Mouse (Mus musculus) intestine, embryonic 16.5 days (tissue): Measurements from ENCODE around the gene Gps2. TPM values are rescaled to one million over a fixed set of nuclear protein-coding genes. Genes with fewer than 3 reads are reported as not detected.
"Not testable (repeated sequence)": the region's sequence is repeated elsewhere in the genome, so short reads cannot be mapped to it uniquely, and the experiment has no call there.

ENCODE experiments used
- ATAC-seq: fragments of 200-750 bp; cut with Nextera tagmentation; 2 replicates; pipeline ENCODE4 v1.8.0; 2017; ENCODE audit warnings: moderate TSS enrichment, moderate library complexity
- H3K27ac ChIP-seq: fragments of 300-500 bp; sonication (generic); 2 replicates; pipeline ENCODE4 v1.5.1; 2014; ENCODE audit warnings: mild to moderate bottlenecking, low read length
- H3K27me3 ChIP-seq: fragments of 300-500 bp; sonication (generic); replicated peaks from 2 replicates; pipeline ENCODE4 v1.6.1; 2014; ENCODE audit warnings: low read length, control low read depth, mixed read lengths; ENCODE audit not compliant: control insufficient read depth, insufficient read depth
- H3K36me3 ChIP-seq: fragments of 300-500 bp; sonication (generic); 2 replicates; pipeline ENCODE4 v1.6.1; 2014; ENCODE audit warnings: low read length, control low read depth; ENCODE audit not compliant: control insufficient read depth, insufficient read depth
- H3K4me1 ChIP-seq: fragments of 300-500 bp; sonication (generic); 2 replicates; pipeline ENCODE4 v1.6.1; 2014; ENCODE audit warnings: low read length, control low read depth, mixed read lengths; ENCODE audit not compliant: control insufficient read depth, insufficient read depth
- H3K4me2 ChIP-seq: fragments of 300-500 bp; sonication (generic); 2 replicates; pipeline ENCODE4 v1.6.1; 2014; ENCODE audit warnings: low read depth, low read length, control low read depth
- H3K4me3 ChIP-seq: fragments of 300-500 bp; sonication (generic); 2 replicates; pipeline ENCODE4 v1.5.1; 2014; ENCODE audit warnings: mild to moderate bottlenecking, low read length
- H3K9ac ChIP-seq: fragments of 300-500 bp; sonication (generic); 2 replicates; pipeline ENCODE4 v1.6.1; 2014; ENCODE audit warnings: low read depth, low read length
- H3K9me3 ChIP-seq: fragments of 300-500 bp; sonication (generic); 2 replicates; pipeline ENCODE4 v1.6.1; 2016; ENCODE audit warnings: low read length, control low read depth; ENCODE audit not compliant: control insufficient read depth
- WGBS: fragments of 180-500 bp; shearing (Covaris S2); extraction: QIAGEN DNeasy Blood & Tissue Kit; methylation state at CpG from one replicate; pipeline ENCODE4 v1.1.7; 2014; 5-methylcytosine and 5-hydroxymethylcytosine counted together
- polyA plus RNA-seq: library from polyadenylated mRNA; unstranded; fragments of >200 nt; fragmentation: Nextera tagmentation; extraction: Ambion mirVana; gene quantifications from 2 replicates; pipeline ENCODE4 v1.2.1, GENCODE M21; 2015

Gene Gps2
- polyA plus RNA-seq, 1 experiment from 2014 or later: 63.8 TPM

DNA sequence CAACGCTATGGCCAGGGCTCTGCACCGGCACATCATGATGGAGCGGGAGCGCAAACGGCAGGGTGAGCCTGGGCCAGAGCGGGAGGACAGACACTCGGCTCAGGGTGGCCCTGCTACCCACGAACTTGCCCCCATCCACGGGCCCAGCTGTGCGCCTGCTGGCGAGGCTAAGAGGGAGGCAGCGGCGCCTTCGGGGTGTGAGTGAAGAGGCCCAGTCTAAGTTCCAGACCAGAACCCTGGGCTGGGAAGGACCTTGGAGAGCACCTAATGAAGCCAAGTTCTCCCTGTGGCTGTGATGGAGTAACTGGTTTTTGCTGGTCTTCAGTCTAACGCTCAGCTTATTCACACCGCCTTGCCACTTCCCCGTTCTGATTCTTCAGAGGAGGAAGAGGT lies 680 bp downstream of the Gps2 start:
- peaks cover 40% of the 10 kb centered on the region for H3K36me3 ChIP-seq
- peaks cover 30% of the 10 kb centered on the region for H3K4me1 ChIP-seq
- H3K27ac ChIP-seq: peak overlapping the region; percentile 84
- H3K9me3 ChIP-seq: no peaks in the 10 kb centered on the region
- H3K4me2 ChIP-seq: peak overlapping the region; percentile 94
- no peaks in the 10 kb centered on the region for H3K27me3 ChIP-seq
- H3K4me3 ChIP-seq: peak overlapping the region; percentile 79
- ATAC-seq: no peak; the same call in 1 of the 2 replicates
- under 1% methylated on average over 17 of the region's 17 CpGs for WGBS
- peak overlapping the region; percentile 91 for H3K9ac ChIP-seq

DNA sequence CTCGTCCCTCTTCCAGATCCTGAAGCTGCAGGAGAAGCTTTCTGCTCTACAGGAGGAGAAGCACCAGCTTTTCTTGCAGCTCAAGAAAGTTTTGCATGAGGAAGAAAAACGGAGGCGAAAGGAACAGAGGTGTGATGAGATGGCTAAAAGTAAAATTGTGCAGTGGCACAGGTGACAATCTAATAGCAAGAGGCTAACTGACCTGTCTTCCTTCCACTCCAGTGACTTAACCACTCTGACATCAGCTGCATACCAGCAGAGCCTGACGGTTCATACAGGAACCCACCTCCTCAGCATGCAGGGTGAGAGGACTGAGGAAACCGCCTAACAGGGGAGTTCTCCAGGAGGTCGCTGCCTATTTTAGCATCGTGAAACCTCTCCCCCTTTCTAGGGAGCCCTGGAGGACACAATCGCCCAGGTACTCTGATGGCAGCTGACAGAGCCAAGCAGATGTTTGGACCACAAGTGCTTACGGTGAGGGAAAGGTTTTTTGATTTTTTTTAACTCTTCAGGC lies 1.3 kb downstream of the Gps2 start:
- no peak overlapping the region for H3K9ac ChIP-seq
- peaks cover 34% of the 10 kb centered on the region for H3K36me3 ChIP-seq
- 39% methylated on average over 9 of the region's 9 CpGs for WGBS
- no peak for ATAC-seq
- H3K27me3 ChIP-seq: no peaks in the 10 kb centered on the region
- peak overlapping the region; percentile 79 for H3K4me3 ChIP-seq
- H3K4me2 ChIP-seq: peak overlapping the region; percentile 94
- H3K4me1 ChIP-seq: peaks cover 34% of the 10 kb centered on the region
- H3K27ac ChIP-seq: no peak overlapping the region; the same call in 1 of the 2 replicates
- H3K9me3 ChIP-seq: no peaks in the 10 kb centered on the region

DNA sequence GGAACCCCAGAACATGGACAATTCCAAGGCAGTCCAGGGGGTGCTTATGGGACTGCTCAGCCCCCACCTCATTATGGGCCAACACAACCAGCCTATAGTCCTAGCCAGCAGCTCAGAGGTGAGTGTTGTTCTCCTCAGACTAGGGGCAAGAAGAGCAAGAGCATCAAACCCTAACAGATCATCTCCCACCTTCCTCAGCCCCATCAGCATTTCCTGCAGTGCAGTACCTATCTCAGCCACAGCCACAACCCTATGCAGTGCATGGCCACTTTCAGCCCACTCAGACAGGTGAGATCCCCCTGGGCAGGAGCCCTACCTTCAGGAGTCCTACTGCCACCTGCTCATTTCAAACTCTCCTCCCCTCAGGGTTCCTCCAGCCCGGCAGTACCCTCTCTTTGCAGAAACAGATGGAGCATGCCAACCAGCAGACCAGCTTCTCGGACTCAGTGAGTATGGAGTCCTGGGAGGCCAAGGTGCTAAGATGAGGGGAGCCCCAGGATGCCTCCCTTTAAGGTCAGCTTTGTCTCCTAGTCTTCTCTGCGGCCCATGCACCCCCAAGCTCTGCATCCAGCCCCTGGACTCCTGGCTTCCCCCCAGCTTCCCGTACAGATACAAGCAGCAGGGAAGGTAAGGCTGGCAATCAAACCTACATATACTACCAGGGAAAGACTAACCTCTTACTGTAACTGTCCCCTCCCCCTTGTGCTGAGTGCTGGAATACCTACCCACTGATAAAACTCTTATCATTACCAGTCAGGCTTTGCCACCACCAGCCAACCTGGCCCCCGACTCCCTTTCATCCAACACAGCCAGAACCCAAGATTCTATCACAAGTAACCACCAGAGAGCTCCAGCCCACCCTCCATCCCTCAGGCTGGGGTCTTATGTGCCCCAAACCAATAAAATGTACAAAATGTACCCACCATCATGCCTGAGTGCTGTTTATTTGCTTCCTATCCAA lies 2.3 kb downstream of the Gps2 start:
- H3K4me1 ChIP-seq: peaks cover 34% of the 10 kb centered on the region
- H3K9me3 ChIP-seq: no peaks in the 10 kb centered on the region
- ATAC-seq: no peak
- H3K36me3 ChIP-seq: peaks cover 27% of the 10 kb centered on the region
- H3K27me3 ChIP-seq: no peaks in the 10 kb centered on the region
- WGBS: 66% methylated on average over 5 of the region's 5 CpGs
- H3K27ac ChIP-seq: no peak overlapping the region
- 0 out of 2 replicates have a peak overlapping the region, but pooled peaks have one; percentile 3 for H3K4me2 ChIP-seq
- H3K4me3 ChIP-seq: no peak overlapping the region
- H3K9ac ChIP-seq: peak overlapping the region; percentile 33

DNA sequence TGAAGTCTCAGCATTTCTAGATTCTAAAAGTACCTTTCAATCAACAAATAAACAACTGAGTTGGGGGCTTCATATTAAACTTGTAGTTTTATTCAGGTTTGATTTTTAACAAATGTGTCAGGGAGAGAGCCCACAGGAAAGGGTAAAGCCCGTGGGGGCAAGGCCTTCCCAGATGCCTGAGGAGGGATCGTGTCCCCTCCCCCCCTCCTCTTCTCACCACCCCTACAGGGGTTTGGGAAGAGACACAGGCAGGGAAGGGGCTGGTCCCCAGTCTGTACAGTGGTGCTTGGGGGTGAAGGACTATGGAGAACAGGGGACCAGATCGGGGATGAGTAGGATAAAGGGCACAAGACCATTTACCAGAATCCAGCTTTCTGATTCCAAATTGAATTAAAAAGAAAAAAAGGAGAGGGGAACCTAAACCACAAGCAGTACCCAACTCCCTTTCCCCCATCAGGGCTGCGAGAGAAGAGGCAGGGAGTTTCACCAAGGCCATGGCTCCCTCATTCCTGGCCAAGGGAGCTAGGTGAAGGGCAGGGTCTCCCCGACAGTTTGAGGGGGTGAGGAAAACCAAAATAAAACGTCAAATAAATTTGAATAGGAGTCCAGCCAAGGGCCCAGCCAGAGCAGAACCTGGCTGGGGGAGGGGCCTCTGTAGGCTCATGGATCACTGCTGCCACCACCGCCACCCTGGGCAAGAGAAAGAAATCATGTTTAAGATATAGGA lies 3.1 kb downstream of the Gps2 start:
- H3K4me3 ChIP-seq, ATAC-seq, H3K4me2 ChIP-seq, H3K9me3 ChIP-seq, H3K9ac ChIP-seq, H3K27ac ChIP-seq, H3K27me3 ChIP-seq: not testable (repeated sequence)
- H3K36me3 ChIP-seq: peaks cover 18% of the 10 kb centered on the region
- 64% methylated on average over 7 of the region's 7 CpGs for WGBS
- peaks cover 34% of the 10 kb centered on the region for H3K4me1 ChIP-seq

DNA sequence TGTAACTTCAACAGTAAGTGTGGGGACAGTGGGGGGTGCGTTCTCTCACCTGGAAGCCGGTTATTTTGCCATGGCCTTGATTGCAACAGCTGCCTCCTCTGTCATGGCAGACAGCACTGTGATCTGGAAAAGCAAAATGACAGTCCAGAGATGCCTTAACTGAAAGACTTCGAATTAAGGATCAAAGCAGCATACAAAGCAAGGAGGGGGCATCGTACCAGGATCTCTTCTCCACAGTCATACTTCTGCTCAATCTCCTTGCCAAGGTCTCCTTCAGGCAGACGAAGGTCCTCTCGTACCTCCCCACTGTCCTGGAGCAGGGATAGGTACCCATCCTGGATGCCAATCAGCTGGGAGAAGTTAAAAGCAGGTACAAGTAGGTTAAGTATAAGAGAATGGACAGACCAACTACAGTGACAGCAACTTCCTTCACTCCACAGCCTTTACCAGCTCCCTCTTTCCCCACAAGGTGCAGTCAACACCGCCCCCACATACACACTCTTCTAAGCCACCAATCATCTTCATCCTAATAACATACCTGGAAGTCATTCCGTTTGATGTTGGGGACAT lies 3.8 kb downstream of the Gps2 start:
- ATAC-seq: no peak
- Histone ChIP-seq H3K27ac (no peak overlapping the region), H3K36me3 (peaks cover 15% of the 10 kb centered on the region), H3K4me2 (no peak overlapping the region), H3K9me3 (no peaks in the 10 kb centered on the region), H3K27me3 (no peaks in the 10 kb centered on the region), H3K4me3 (no peak overlapping the region), H3K4me1 (peaks cover 34% of the 10 kb centered on the region), H3K9ac (no peak overlapping the region)
- WGBS: 85% methylated on average over 8 of the region's 8 CpGs

DNA sequence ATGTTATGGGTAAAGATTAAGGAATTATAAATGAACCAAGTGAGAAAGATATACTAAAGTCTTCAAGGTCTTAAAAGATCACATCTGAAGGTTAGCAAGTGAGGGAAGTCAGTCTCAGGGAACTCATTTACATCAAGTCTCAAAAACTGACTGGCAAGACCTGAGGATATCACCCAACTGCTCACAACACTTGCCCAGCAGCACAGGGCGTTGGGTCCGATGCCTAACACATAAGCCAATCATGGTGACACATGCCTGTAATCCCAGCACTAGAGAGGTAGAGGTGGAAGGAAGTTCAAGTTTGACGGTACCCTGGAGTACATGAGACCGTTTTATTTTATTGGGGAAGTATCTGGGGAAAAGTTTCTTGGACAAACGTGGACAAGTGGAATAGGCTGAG lies 4.4 kb downstream of the Gps2 start:
- no peaks in the 10 kb centered on the region for H3K27me3 ChIP-seq
- no peak overlapping the region for H3K9ac ChIP-seq
- WGBS: 82% methylated on average over 5 of the region's 5 CpGs
- H3K36me3 ChIP-seq: peaks cover 14% of the 10 kb centered on the region
- H3K4me1 ChIP-seq: peaks cover 35% of the 10 kb centered on the region
- H3K4me3 ChIP-seq: no peak overlapping the region
- H3K4me2 ChIP-seq: no peak overlapping the region
- no peak for ATAC-seq
- H3K9me3 ChIP-seq: no peaks in the 10 kb centered on the region
- H3K27ac ChIP-seq: no peak overlapping the region

DNA sequence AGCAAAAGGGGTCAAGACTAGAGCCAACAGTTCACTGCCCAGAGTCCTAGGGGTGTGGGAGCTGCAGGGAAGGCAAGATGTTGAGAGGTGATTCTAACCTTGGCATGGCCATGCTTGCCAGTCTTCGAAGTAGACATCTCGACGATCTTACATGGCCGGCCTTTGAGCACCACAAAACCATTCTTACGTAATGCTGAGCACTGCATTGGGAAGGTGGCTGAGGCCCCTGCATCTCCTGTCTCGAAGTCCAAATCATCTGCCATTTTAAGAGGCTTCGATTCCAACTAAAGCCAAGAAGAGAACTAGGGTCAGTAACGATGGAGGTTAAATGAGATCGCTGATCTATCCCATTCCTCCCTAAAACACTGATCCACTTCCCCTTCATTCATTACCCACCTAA lies 5.4 kb downstream of the Gps2 start:
- Histone ChIP-seq H3K4me2 (peak overlapping the region; percentile 81), H3K4me1 (peaks cover 31% of the 10 kb centered on the region), H3K9ac (peak overlapping the region; percentile 98; the same call in 1 of the 2 replicates), H3K36me3 (peaks cover 12% of the 10 kb centered on the region), H3K27ac (peak overlapping the region; percentile 95), H3K9me3 (no peaks in the 10 kb centered on the region), H3K27me3 (no peaks in the 10 kb centered on the region), H3K4me3 (peak overlapping the region; percentile 95)
- ATAC-seq: no peak
- WGBS: 68% methylated on average over 9 of the region's 9 CpGs

DNA sequence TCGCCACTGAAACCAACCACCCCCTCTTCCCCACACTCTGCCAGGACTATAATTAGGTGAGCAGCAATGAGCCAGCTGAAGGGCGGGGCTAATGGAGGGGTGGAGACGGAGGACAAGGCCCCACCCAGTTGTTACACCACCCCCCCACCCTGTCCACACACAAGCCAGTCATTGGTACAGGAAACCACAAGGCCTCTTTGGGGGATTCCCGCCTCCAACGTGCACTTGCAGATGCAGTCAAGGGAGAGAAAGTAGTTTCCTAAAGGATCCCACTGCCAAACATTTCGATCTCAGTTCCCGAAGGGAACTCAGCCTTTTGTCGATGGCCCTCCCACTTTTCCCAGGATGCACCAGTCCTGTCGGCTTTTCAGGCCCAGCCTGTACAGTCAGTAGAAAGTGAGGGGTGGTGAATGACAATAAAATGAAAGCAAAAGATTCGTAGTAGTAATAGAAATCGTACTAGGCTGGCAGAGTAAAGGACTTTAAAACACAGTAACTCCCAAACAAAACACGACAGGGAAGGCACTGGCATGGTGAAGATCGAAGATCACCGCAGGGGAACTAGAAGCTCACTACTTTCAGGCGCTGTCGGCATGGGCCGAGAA lies 6.1 kb downstream of the Gps2 start:
- Histone ChIP-seq H3K36me3 (peaks cover 12% of the 10 kb centered on the region), H3K4me1 (peaks cover 28% of the 10 kb centered on the region), H3K9ac (peak overlapping the region; percentile 98), H3K9me3 (no peaks in the 10 kb centered on the region), H3K27me3 (no peaks in the 10 kb centered on the region), H3K4me2 (peak overlapping the region; percentile 81), H3K27ac (peak overlapping the region; percentile 95), H3K4me3 (peak overlapping the region; percentile 95)
- under 1% methylated on average over 17 of the region's 17 CpGs for WGBS
- ATAC-seq: peak; percentile 34; the same call in 1 of the 2 replicates
